Comparison of ENCODE assay signal across 20 mouse cellular contexts in the genomic region with DNA sequence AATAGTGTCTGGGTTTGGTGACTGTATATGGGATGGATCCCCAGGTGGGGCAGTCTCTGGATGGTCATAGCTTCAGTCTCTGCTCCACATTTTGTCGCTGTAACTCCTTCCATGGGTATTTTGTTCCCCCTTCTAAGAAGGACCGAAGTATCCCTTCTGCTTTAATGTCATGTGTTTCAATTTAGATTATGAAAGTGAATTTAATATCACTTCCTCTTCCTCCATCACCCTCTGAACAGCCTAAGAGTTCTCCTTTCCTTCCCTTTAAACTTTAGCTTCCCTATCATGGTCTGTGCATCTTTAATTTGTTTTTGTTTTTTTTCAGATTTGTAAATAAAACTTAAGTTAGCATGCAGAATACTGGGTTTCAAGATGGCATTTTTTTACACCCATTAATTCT.
"Had no signal": no experiment of that assay in that cellular context is flagged by ENCODE, and none has a peak within 500 bp of the region (broad histone marks: within the 10 kb centered on the region; RNA-seq: fewer than 3 reads in every experiment).

No protein-coding gene starts in this region.

- H3K4me3 ChIP-seq: midbrain, embryonic 10.5 days; midbrain, embryonic 12.5 days; myocyte; neural tube, embryonic 13.5 days; neural tube, embryonic 15.5 days had no signal

- H3K9me3 ChIP-seq: midbrain, embryonic 10.5 days; midbrain, embryonic 12.5 days; neural tube, embryonic 13.5 days; neural tube, embryonic 15.5 days had no signal

- DNase-seq: lung, adult 18-20 months; lung, embryonic 14.5 days; lung, postnatal 10 days; lung, postnatal 4 days; midbrain, embryonic 14.5 days; retina, postnatal 1 day; right cerebral cortex, adult 18-20 months; right cerebral cortex, postnatal 25 days; right cerebral cortex, postnatal 4 days; spleen, adult 18-20 months; thymus, adult 18-20 months; thymus, postnatal 25 days; thymus, postnatal 4 days had no signal

- H3K27ac ChIP-seq: liver, embryonic 14.5 days; midbrain, embryonic 10.5 days; midbrain, embryonic 12.5 days; neural tube, embryonic 13.5 days; neural tube, embryonic 15.5 days had no signal

- ATAC-seq: midbrain, embryonic 16.5 days had no signal

- H3K4me2 ChIP-seq: lung, embryonic 14.5 days; midbrain, embryonic 12.5 days; neural tube, embryonic 13.5 days; neural tube, embryonic 15.5 days had no signal

- H3K9ac ChIP-seq: liver, embryonic 14.5 days; lung, embryonic 14.5 days; midbrain, embryonic 12.5 days; neural tube, embryonic 13.5 days; neural tube, embryonic 15.5 days had no signal

- H3K36me3 ChIP-seq: midbrain, embryonic 10.5 days; midbrain, embryonic 12.5 days; neural tube, embryonic 13.5 days; neural tube, embryonic 15.5 days had no signal

- H3K27me3 ChIP-seq: midbrain, embryonic 12.5 days; neural tube, embryonic 13.5 days; neural tube, embryonic 15.5 days had no signal
